Mouse (Mus musculus) forebrain, embryonic 13.5 days (tissue): ENCODE measurements around the gene 1110059G10Rik. TPM values are rescaled to one million over a fixed set of nuclear protein-coding genes. Genes with fewer than 3 reads are reported as not detected.

Experiments
- ATAC-seq: fragments of 200-750 bp; cut with Nextera tagmentation; 2 replicates; pipeline ENCODE4 v1.8.0; 2017
- H3K27ac ChIP-seq: fragments of 300-500 bp; sonication (generic); 2 replicates; pipeline ENCODE4 v1.5.1; 2015; ENCODE audit warnings: inconsistent platforms, mild to moderate bottlenecking, moderate library complexity
- H3K27me3 ChIP-seq: fragments of 300-500 bp; sonication (generic); 2 replicates; pipeline ENCODE4 v1.6.1; 2015; ENCODE audit warnings: mild to moderate bottlenecking, inconsistent platforms
- H3K36me3 ChIP-seq: fragments of 300-500 bp; sonication (generic); 2 replicates; pipeline ENCODE4 v1.6.1; 2015; ENCODE audit warnings: mild to moderate bottlenecking, inconsistent platforms; ENCODE audit not compliant: poor library complexity, severe bottlenecking
- H3K4me1 ChIP-seq: fragments of 300-500 bp; sonication (generic); 2 replicates; pipeline ENCODE4 v1.6.1; 2015; ENCODE audit warnings: inconsistent platforms
- H3K4me2 ChIP-seq: fragments of 300-500 bp; sonication (generic); 2 replicates; pipeline ENCODE4 v1.6.1; 2015; ENCODE audit warnings: inconsistent platforms, mild to moderate bottlenecking, moderate library complexity
- H3K4me3 ChIP-seq: fragments of 300-500 bp; sonication (generic); 2 replicates; pipeline ENCODE4 v1.5.1; 2015; ENCODE audit warnings: mild to moderate bottlenecking, inconsistent platforms
- H3K9ac ChIP-seq: fragments of 300-500 bp; sonication (generic); 2 replicates; pipeline ENCODE4 v1.6.1; 2015; ENCODE audit warnings: mild to moderate bottlenecking, inconsistent platforms
- H3K9me3 ChIP-seq: fragments of 300-500 bp; sonication (generic); replicated peaks from 2 replicates; pipeline ENCODE4 v1.6.1; 2016; ENCODE audit warnings: inconsistent platforms
- WGBS: fragments of 180-500 bp; shearing (Covaris S2); methylation state at CpG from one replicate; pipeline ENCODE4 v1.1.7; 2015; 5-methylcytosine and 5-hydroxymethylcytosine counted together
- polyA plus RNA-seq: library from polyadenylated mRNA; unstranded; fragments of >200 nt; fragmentation: Nextera tagmentation; extraction: Ambion mirVana; gene quantifications from 2 replicates; pipeline ENCODE4 v1.2.1, GENCODE M21; 2015

1110059G10Rik gene
- polyA plus RNA-seq: 32.6 and 34.1 TPM in 2 replicates

DNA sequence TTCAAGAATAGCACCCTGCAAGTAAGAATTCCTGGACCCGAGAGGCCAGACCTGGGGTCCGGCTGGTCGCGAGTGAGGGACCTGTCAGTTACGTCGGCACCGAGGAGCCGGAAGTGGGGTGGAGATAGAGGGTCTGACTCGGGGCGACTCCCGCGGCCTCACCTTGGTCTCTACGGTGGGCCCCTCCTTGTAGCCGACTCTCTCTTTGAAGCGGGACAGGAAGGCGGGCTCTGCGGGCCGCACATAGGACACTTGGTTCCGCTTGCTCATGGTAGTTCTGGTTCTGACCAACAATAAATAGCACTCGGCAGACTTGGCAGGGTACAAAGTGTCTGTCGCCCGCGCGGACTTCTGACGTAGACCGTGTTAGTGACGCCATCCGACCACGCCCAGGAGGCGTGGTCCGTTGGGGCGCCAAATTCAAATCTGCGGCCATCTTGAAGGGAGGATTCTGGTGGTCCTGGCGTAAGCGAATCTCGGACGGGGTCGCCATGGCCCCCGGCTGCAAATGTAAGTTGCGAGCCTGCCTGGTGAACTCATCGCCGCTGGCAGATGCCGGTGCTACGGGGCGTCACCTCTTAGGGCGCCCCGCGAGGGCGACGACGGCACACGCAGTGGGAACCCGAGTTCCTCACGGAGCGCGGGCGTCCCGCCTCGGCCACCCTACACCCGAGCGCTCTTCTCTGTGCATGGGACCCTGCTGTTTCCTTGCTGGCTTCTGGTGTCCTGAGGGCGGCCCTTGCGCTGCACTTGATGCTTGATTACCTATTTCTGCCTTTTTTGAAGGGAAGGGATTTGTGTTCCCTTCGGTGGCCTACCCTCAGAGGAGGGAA is at the start of gene 1110059G10Rik, which contains the start of gene Kif15:
Gene 1110059G10Rik, minus strand, starts transcription at position 358 of the 833 bp plus-strand sequence.
Gene Kif15, plus strand, starts transcription at position 404 of the 833 bp plus-strand sequence.
- Histone ChIP-seq H3K27me3 (no peaks in the 10 kb centered on the region), H3K4me1 (peaks cover 29% of the 10 kb centered on the region), H3K9me3 (no peaks in the 10 kb centered on the region), H3K27ac (peak within 1 kb of the TSS; percentile 69), H3K4me2 (peak within 1 kb of the TSS; percentile 81), H3K36me3 (peaks cover 11% of the 10 kb centered on the region; the same call in 1 of the 2 replicates), H3K4me3 (peak within 1 kb of the TSS; percentile 81), H3K9ac (peak within 1 kb of the TSS; percentile 72)
- under 1% methylated on average over 64 of the region's 64 CpGs for WGBS
- peak; percentile 98 for ATAC-seq

GRCm38 (mm10) chr9:122999193-122999586 is 48.4 kb upstream of the 1110059G10Rik start:
- Histone ChIP-seq H3K4me1 (no peaks in the 10 kb centered on the region), H3K36me3 (peaks cover 79% of the 10 kb centered on the region), H3K4me3 (no peak overlapping the region), H3K9ac (no peak overlapping the region), H3K4me2 (no peak overlapping the region), H3K9me3 (no peaks in the 10 kb centered on the region), H3K27me3 (no peaks in the 10 kb centered on the region), H3K27ac (no peak overlapping the region)
- 95% methylated on average over 4 of the region's 4 CpGs for WGBS
- no peak for ATAC-seq

DNA sequence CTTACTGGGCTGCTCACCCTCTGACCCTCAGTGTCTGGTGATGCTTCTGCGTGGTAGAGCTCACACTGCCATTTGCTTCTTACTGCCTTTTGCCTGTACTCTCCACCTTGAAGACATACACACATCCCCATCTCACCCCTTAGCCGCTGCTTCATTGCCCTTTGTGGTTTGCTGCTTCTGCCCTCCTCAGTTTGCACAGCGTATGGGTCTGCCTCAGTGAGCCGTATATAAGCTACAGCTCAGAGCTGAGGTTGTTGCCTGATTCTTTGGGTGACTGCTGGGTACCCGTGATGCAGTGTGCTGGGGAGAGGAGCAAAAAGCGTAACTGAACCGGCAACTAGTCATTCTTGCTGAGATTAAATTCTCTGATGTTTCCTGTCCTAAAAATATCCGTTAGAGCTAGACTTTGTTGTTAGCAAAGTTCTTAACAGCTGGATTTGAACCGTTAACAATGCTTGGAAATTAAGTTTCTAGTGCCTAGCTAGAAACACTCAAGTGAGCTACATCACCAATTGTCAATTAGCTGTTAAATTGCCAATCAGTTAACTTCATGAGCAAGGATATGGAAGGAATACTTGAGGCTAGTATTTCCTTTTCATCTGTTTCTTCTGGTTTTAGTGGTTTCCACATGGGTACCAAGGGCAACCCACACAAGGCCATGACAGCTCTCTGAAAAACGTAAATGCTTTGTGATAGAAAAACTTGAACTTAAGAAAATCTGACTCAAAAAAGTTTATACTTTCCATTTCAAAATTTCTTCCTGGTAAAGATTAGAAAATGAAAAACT is 47.8 kb upstream of the 1110059G10Rik start:
- no peak for ATAC-seq
- 94% methylated on average over 10 of the region's 10 CpGs for WGBS
- H3K36me3 ChIP-seq: peaks cover 77% of the 10 kb centered on the region

GRCm38 (mm10) chr9:122928915-122929314 is 21.9 kb downstream of the 1110059G10Rik start:
- no peak overlapping the region for H3K9ac ChIP-seq
- ATAC-seq: no peak
- H3K9me3 ChIP-seq: no peaks in the 10 kb centered on the region

More for the DNA sequence above, 47.8 kb upstream of the 1110059G10Rik start:
- no peaks in the 10 kb centered on the region for H3K9me3 ChIP-seq
- H3K9ac ChIP-seq: no peak overlapping the region
- no peaks in the 10 kb centered on the region for H3K4me1 ChIP-seq
- H3K4me3 ChIP-seq: no peak overlapping the region
- no peaks in the 10 kb centered on the region for H3K27me3 ChIP-seq
- no peak overlapping the region for H3K4me2 ChIP-seq
- H3K27ac ChIP-seq: no peak overlapping the region

GRCm38 (mm10) chr9:122922936-122923381 is 27.8 kb downstream of the 1110059G10Rik start, which contains the start of gene Zfp105:
Zfp105 (plus strand) TSS chr9:122923072.
- ATAC-seq: peak; percentile 99
- peak within 1 kb of the TSS; percentile 74 for H3K27ac ChIP-seq
- peak within 1 kb of the TSS; percentile 97 for H3K9ac ChIP-seq
- H3K27me3 ChIP-seq: 0 out of 2 replicates have a peak, but pooled peaks cover 2% of the 10 kb centered on the region
- under 1% methylated on average over 42 of the region's 43 CpGs for WGBS
- H3K36me3 ChIP-seq: peaks cover 32% of the 10 kb centered on the region
- no peaks in the 10 kb centered on the region for H3K9me3 ChIP-seq
- H3K4me3 ChIP-seq: peak within 1 kb of the TSS; percentile 87
- H3K4me2 ChIP-seq: peak within 1 kb of the TSS; percentile 63
- H3K4me1 ChIP-seq: peaks cover 6% of the 10 kb centered on the region

More at GRCm38 (mm10) chr9:122928915-122929314, 21.9 kb downstream of the 1110059G10Rik start:
- Histone ChIP-seq H3K4me1 (peaks cover under 1% of the 10 kb centered on the region), H3K36me3 (peaks cover 80% of the 10 kb centered on the region), H3K27me3 (no peaks in the 10 kb centered on the region), H3K4me3 (no peak overlapping the region), H3K27ac (no peak overlapping the region), H3K4me2 (no peak overlapping the region)
- WGBS: 95% methylated on average over 3 of the region's 3 CpGs

GRCm38 (mm10) chr9:122922436-122922835 is 28.4 kb downstream of the 1110059G10Rik start:
- peak overlapping the region; percentile 97; the same call in 1 of the 2 replicates for H3K9ac ChIP-seq
- H3K27ac ChIP-seq: no peak overlapping the region
- WGBS: 19% methylated on average over 3 of the region's 3 CpGs
- H3K4me1 ChIP-seq: peaks cover 6% of the 10 kb centered on the region
- no peaks in the 10 kb centered on the region for H3K9me3 ChIP-seq
- ATAC-seq: peak; percentile 57
- 0 out of 2 replicates have a peak, but pooled peaks cover 2% of the 10 kb centered on the region for H3K27me3 ChIP-seq
- peak overlapping the region; percentile 87 for H3K4me3 ChIP-seq
- H3K36me3 ChIP-seq: peaks cover 27% of the 10 kb centered on the region
- H3K4me2 ChIP-seq: peak overlapping the region; percentile 63

GRCm38 (mm10) chr9:122902717-122903535 is 47.9 kb downstream of the 1110059G10Rik start:
- H3K27ac ChIP-seq: 0 out of 2 replicates have a peak overlapping the region, but pooled peaks have one; percentile 48
- H3K4me2 ChIP-seq: peak overlapping the region; percentile 69
- peaks cover 14% of the 10 kb centered on the region; the same call in 1 of the 2 replicates for H3K4me1 ChIP-seq
- ATAC-seq: peak; percentile 98
- 12% methylated on average over 32 of the region's 32 CpGs for WGBS
- no peaks in the 10 kb centered on the region for H3K27me3 ChIP-seq
- peak overlapping the region; percentile 51 for H3K4me3 ChIP-seq
- peaks cover 17% of the 10 kb centered on the region for H3K36me3 ChIP-seq
- H3K9me3 ChIP-seq: no peaks in the 10 kb centered on the region
- H3K9ac ChIP-seq: peak overlapping the region; percentile 75

DNA sequence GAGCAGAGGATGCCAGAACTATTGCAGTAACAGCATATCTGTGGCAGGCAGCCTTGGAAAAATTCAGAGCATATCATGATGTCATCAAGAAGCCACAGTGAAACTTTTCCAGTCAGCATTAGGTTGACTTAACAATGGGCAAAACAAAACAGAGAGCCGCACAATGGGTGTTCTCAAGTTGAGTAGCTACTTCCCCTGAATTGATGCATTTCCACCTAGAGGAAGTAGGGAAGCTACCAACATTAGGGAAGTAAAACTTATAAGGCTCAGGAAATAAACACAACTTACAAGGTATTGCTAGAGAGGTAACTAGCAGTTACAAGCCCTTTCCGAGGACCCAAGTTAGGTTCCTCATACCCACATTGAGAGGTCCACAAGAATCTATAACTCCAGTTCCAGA is 49.8 kb downstream of the 1110059G10Rik start:
- Histone ChIP-seq H3K4me3 (no peak overlapping the region), H3K36me3 (peaks cover 5% of the 10 kb centered on the region; the same call in 1 of the 2 replicates), H3K27me3 (no peaks in the 10 kb centered on the region), H3K4me2 (no peak overlapping the region), H3K4me1 (peaks cover 14% of the 10 kb centered on the region; the same call in 1 of the 2 replicates), H3K9me3 (0 out of 2 replicates have a peak, but pooled peaks cover under 1% of the 10 kb centered on the region), H3K9ac (no peak overlapping the region), H3K27ac (no peak overlapping the region)
- 96% methylated on average over 2 of the region's 2 CpGs for WGBS
- ATAC-seq: no peak

Other genes starting within 250 kb of the 1110059G10Rik start
- not detected in 2 replicates for gene Topaz1, start 203.7 kb downstream of the 1110059G10Rik start, polyA plus RNA-seq
- 6.9 and 7.0 TPM in 2 replicates for gene Tcaim, start 145.5 kb downstream of the 1110059G10Rik start, polyA plus RNA-seq
- 0.43 TPM in 1 of 2 replicates, not detected in the other for gene Gm35549, start 107.0 kb downstream of the 1110059G10Rik start, polyA plus RNA-seq
- gene Zfp445, start 85.0 kb downstream of the 1110059G10Rik start, polyA plus RNA-seq: 80.5 and 95.8 TPM in 2 replicates
- gene Zkscan7, start 65.3 kb downstream of the 1110059G10Rik start, polyA plus RNA-seq: 4.2 and 5.7 TPM in 2 replicates
- 30.5 TPM in 2 replicates for gene Zfp105, start 27.9 kb downstream of the 1110059G10Rik start, polyA plus RNA-seq
- 70.5 and 73.0 TPM in 2 replicates for gene Kif15, start within 50 bp of the 1110059G10Rik start, polyA plus RNA-seq
- gene Tmem42, start 70.3 kb upstream of the 1110059G10Rik start, polyA plus RNA-seq: 16.4 and 17.9 TPM in 2 replicates
- 0.68 TPM in 1 of 2 replicates, not detected in the other for gene Tgm4, start 83.7 kb upstream of the 1110059G10Rik start, polyA plus RNA-seq
- gene Zdhhc3, start 162.2 kb upstream of the 1110059G10Rik start, polyA plus RNA-seq: 66.8 and 80.7 TPM in 2 replicates
- gene Exosc7, start 162.2 kb upstream of the 1110059G10Rik start, polyA plus RNA-seq: 110 and 118 TPM in 2 replicates
- 0.17 TPM in 1 of 2 replicates, not detected in the other for gene Clec3b, start 199.9 kb upstream of the 1110059G10Rik start, polyA plus RNA-seq